Mouse (Mus musculus) natural killer cell, adult 2 months (primary cell): Measurements from ENCODE around the gene Glis3.

Experiments used
- DNase-seq, 2 experiments: peaks; one replicate each; pipeline ENCODE4 v3.0.0; 2022; ENCODE audit warnings: low spot score in 2 of 2

Gene Glis3

GRCm38 (mm10) chr19:28333007-28333766 is 346.7 kb downstream of the Glis3 start:
- DNase-seq = no peak

- no peak for DNase-seq
Measured at GRCm38 (mm10) chr19:28328444-28329110, 351.3 kb downstream of the Glis3 start.

- DNase-seq = no peak
Measured at GRCm38 (mm10) chr19:28327536-28327935, 352.3 kb downstream of the Glis3 start.

GRCm38 (mm10) chr19:28306036-28306435 is 373.8 kb downstream of the Glis3 start:
- DNase-seq = no peak

GRCm38 (mm10) chr19:28305510-28305909 is 374.4 kb downstream of the Glis3 start:
- DNase-seq = no peak

GRCm38 (mm10) chr19:28302831-28303242 is 377.0 kb downstream of the Glis3 start:
- no peak for DNase-seq

- no peak for DNase-seq
Measured at GRCm38 (mm10) chr19:28300226-28300625, 379.7 kb downstream of the Glis3 start.

- DNase-seq = no peak
Measured at GRCm38 (mm10) chr19:28299211-28299775, 380.6 kb downstream of the Glis3 start.

- no peak for DNase-seq
Measured at GRCm38 (mm10) chr19:28298669-28299068, 381.2 kb downstream of the Glis3 start.

- DNase-seq = no peak
Measured at GRCm38 (mm10) chr19:28291596-28291995, 388.3 kb downstream of the Glis3 start.

GRCm38 (mm10) chr19:28289457-28289856 is 390.4 kb downstream of the Glis3 start:
- no peak for DNase-seq

- no peak for DNase-seq
Measured at GRCm38 (mm10) chr19:28287431-28287830, 392.4 kb downstream of the Glis3 start.

- DNase-seq = no peak
Measured at GRCm38 (mm10) chr19:28284098-28284569, 395.7 kb downstream of the Glis3 start.

- DNase-seq = no peak
Measured at GRCm38 (mm10) chr19:28283241-28284097, 396.4 kb downstream of the Glis3 start.

- no peak for DNase-seq
Measured at GRCm38 (mm10) chr19:28281405-28281804, 398.5 kb downstream of the Glis3 start.

- DNase-seq = no peak
Measured at GRCm38 (mm10) chr19:28277104-28277503, 402.8 kb downstream of the Glis3 start.

- DNase-seq = no peak
Measured at GRCm38 (mm10) chr19:28274501-28274900, 405.4 kb downstream of the Glis3 start.

- no peak for DNase-seq
Measured at GRCm38 (mm10) chr19:28273946-28274345, 405.9 kb downstream of the Glis3 start.

GRCm38 (mm10) chr19:28266850-28267249 is 413.0 kb downstream of the Glis3 start:
- DNase-seq = no peak

- DNase-seq = no peak
Measured at GRCm38 (mm10) chr19:28265776-28266175, 414.1 kb downstream of the Glis3 start.

GRCm38 (mm10) chr19:28258907-28259675 is 420.8 kb downstream of the Glis3 start:
- DNase-seq = no peak
